Mouse (Mus musculus): ENCODE results near the gene Kctd11. TPM values are rescaled to one million over a fixed set of nuclear protein-coding genes. Genes with fewer than 3 reads are reported as not detected.

The Kctd11 gene
- polyA plus RNA-seq, 1 experiment from 2014 or later, result 3.3 TPM

DNA sequence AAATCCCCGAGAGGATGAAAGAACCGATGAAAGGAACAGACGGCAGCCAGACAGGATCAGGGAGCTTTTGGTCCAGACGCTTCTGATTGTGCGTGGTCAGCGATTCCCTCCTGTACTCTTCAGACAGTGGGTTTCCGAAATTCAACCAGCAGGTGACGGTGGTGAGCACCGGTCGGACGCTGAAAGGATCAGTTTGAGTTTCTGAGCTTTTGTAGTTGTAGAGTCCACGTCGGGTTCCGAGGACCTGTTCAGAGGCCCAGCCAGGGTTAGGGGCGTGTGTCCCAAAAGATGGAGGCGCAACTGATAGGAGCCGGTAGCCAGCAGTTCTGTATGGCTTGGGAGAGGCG lies 727 bp downstream of the Kctd11 start:
- under 1% methylated on average over 18 of the region's 18 CpGs for WGBS (ENCODE audit: insufficient replicate concordance)

DNA sequence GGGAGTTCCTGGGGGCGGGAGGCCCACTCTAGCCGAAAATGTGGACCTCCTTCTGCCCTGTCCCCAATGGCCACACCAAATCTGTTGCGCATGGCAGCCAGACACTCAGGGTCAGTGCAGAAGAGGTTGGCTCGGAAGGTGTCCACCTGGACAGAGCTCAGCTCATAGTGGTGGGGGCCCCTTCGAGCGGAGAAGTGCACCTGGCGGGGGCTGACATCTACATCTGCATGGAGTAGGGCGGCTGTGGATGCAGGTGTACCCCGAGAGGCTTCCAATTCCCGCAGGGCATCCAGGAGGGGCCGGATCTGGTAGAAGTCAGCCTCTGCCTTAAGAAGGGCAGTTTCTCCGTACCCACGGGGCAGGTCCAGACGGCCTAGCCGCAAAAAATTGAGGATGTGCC lies 1.5 kb downstream of the Kctd11 start:
- peak overlapping the region; percentile 63 for H3K4me3 ChIP-seq (ENCODE audit: low read depth, low read length)
- no peak overlapping the region for H3K27ac ChIP-seq (ENCODE audit: low read depth, low read length)
- H3K4me1 ChIP-seq (ENCODE audit: control insufficient read depth, insufficient read depth, low read length), result peaks cover 26% of the 10 kb centered on the region
- 51% methylated on average over 15 of the region's 15 CpGs for WGBS (ENCODE audit: insufficient replicate concordance)
- peak overlapping the region; percentile 79 for H3K4me2 ChIP-seq
- H3K27me3 ChIP-seq (ENCODE audit: control insufficient read depth, insufficient read depth, low read length), result no peaks in the 10 kb centered on the region
- no peaks in the 10 kb centered on the region for H3K9me3 ChIP-seq (replicated peaks; ENCODE audit: control insufficient read depth, low read length)
- no peaks in the 10 kb centered on the region for H3K36me3 ChIP-seq (ENCODE audit: control insufficient read depth, insufficient read depth, low read length)
- no peak for ATAC-seq (replicated peaks; ENCODE audit: insufficient number of reproducible peaks, low FRiP score, low TSS enrichment)
- H3K9ac ChIP-seq (ENCODE audit: low read depth, low read length), result peak overlapping the region; percentile 82

More for the DNA sequence above, 727 bp downstream of the Kctd11 start:
- peak overlapping the region; percentile 63 for H3K4me3 ChIP-seq (ENCODE audit: low read depth, low read length)
- peaks cover 30% of the 10 kb centered on the region for H3K4me1 ChIP-seq (ENCODE audit: control insufficient read depth, insufficient read depth, low read length)
- H3K9me3 ChIP-seq (replicated peaks; ENCODE audit: control insufficient read depth, low read length), result no peaks in the 10 kb centered on the region
- peak overlapping the region; percentile 82 for H3K9ac ChIP-seq (ENCODE audit: low read depth, low read length)
- H3K27ac ChIP-seq (ENCODE audit: low read depth, low read length), result peak overlapping the region; percentile 90
- H3K4me2 ChIP-seq, result peak overlapping the region; percentile 79
- no peaks in the 10 kb centered on the region for H3K27me3 ChIP-seq (ENCODE audit: control insufficient read depth, insufficient read depth, low read length)
- peak; percentile 9 for ATAC-seq (replicated peaks; ENCODE audit: insufficient number of reproducible peaks, low FRiP score, low TSS enrichment)
- H3K36me3 ChIP-seq (ENCODE audit: control insufficient read depth, insufficient read depth, low read length), result no peaks in the 10 kb centered on the region

DNA sequence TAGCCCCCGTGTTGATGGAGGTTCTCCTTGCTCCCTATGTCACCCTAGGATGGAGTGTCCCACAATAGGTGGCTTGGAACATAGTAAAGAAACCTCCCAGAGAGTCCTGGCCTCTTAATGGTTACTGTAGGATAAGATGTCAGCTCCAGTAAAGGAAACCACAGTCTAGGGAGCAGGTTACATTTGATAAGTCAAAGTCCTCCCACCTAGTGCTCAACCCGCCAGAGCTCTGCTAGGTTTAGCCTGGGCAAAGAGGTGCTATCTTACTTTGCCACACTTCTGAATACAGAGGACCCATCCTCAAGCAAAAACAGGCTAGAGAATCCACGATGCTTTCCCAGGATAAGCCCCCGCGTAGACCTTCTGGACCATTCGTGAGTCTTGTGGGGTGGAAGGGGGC lies 2.3 kb downstream of the Kctd11 start:
- ATAC-seq (replicated peaks; ENCODE audit: insufficient number of reproducible peaks, low FRiP score, low TSS enrichment), result no peak
- Histone ChIP-seq H3K4me3 (ENCODE audit: low read depth, low read length) (no peak overlapping the region), H3K27ac (ENCODE audit: low read depth, low read length) (no peak overlapping the region), H3K9me3 (replicated peaks; ENCODE audit: control insufficient read depth, low read length) (no peaks in the 10 kb centered on the region), H3K9ac (ENCODE audit: low read depth, low read length) (no peak overlapping the region), H3K27me3 (ENCODE audit: control insufficient read depth, insufficient read depth, low read length) (no peaks in the 10 kb centered on the region), H3K4me2 (peak overlapping the region; percentile 79), H3K4me1 (ENCODE audit: control insufficient read depth, insufficient read depth, low read length) (peaks cover 20% of the 10 kb centered on the region), H3K36me3 (ENCODE audit: control insufficient read depth, insufficient read depth, low read length) (no peaks in the 10 kb centered on the region)
- 75% methylated on average over 6 of the region's 6 CpGs for WGBS (ENCODE audit: insufficient replicate concordance)

DNA sequence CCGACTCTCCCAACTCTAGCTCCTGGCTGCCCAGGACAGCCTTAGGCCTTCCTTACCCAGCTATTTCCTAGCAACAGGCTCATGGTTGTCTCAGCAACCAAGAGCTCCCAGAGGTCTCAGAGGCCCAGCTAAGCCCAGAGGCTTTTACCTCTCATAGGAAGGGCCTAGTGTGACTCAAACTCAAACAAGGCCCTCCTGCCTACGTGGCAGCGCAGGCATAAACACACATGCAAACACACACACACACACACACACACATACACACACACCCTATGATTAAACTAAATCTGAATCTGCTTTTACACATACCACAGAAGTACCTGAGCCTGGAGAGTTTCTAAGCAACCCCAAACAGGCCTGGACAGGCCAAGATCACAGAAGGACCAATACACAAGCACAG lies 2.8 kb downstream of the Kctd11 start:
- H3K4me2 ChIP-seq, result peak overlapping the region; percentile 79

DNA sequence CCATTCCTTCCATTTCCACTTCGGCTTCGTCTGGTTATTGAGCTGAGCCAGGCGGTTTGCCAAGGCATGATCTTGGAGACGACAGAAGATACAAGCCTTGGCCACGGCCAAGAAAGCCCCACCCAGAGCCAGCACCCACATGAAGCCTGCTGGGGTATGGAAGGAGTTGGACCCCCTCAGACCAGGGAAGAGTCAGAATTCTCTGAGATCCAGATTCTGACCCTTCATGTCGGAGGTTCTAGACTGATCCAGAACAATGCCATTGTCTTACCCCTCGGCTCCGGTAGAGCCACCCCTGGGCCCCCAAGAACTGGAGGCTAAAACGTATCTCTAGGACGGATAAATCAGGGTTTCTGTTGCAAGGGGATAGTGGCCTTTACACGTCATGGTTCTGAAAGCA lies 3.3 kb downstream of the Kctd11 start, which contains the start of gene Tmem95:
Gene Tmem95 (minus strand): TSS at position 141 of the 400 bp plus-strand sequence.
- Histone ChIP-seq H3K9me3 (replicated peaks; ENCODE audit: control insufficient read depth, low read length) (no peaks in the 10 kb centered on the region), H3K27ac (ENCODE audit: low read depth, low read length) (no peak within 1 kb of the TSS), H3K4me1 (ENCODE audit: control insufficient read depth, insufficient read depth, low read length) (peaks cover 18% of the 10 kb centered on the region), H3K27me3 (ENCODE audit: control insufficient read depth, insufficient read depth, low read length) (no peaks in the 10 kb centered on the region), H3K36me3 (ENCODE audit: control insufficient read depth, insufficient read depth, low read length) (no peaks in the 10 kb centered on the region), H3K4me3 (ENCODE audit: low read depth, low read length) (no peak within 1 kb of the TSS), H3K4me2 (peak within 1 kb of the TSS; percentile 79), H3K9ac (ENCODE audit: low read depth, low read length) (0 out of 2 replicates have a peak within 1 kb of the TSS, but pooled peaks have one; percentile 4)
- WGBS (ENCODE audit: insufficient replicate concordance), result 84% methylated on average over 11 of the region's 11 CpGs
- ATAC-seq (replicated peaks; ENCODE audit: insufficient number of reproducible peaks, low FRiP score, low TSS enrichment), result no peak

More for the DNA sequence above, 2.8 kb downstream of the Kctd11 start:
- no peak overlapping the region for H3K27ac ChIP-seq (ENCODE audit: low read depth, low read length)
- 90% methylated on average over 3 of the region's 3 CpGs for WGBS (ENCODE audit: insufficient replicate concordance)
- H3K9me3 ChIP-seq (replicated peaks; ENCODE audit: control insufficient read depth, low read length), result no peaks in the 10 kb centered on the region
- ATAC-seq (replicated peaks; ENCODE audit: insufficient number of reproducible peaks, low FRiP score, low TSS enrichment), result no peak
- H3K36me3 ChIP-seq (ENCODE audit: control insufficient read depth, insufficient read depth, low read length), result no peaks in the 10 kb centered on the region
- H3K4me3 ChIP-seq (ENCODE audit: low read depth, low read length), result no peak overlapping the region
- H3K9ac ChIP-seq (ENCODE audit: low read depth, low read length), result no peak overlapping the region
- no peaks in the 10 kb centered on the region for H3K27me3 ChIP-seq (ENCODE audit: control insufficient read depth, insufficient read depth, low read length)
- H3K4me1 ChIP-seq (ENCODE audit: control insufficient read depth, insufficient read depth, low read length), result peaks cover 18% of the 10 kb centered on the region

DNA sequence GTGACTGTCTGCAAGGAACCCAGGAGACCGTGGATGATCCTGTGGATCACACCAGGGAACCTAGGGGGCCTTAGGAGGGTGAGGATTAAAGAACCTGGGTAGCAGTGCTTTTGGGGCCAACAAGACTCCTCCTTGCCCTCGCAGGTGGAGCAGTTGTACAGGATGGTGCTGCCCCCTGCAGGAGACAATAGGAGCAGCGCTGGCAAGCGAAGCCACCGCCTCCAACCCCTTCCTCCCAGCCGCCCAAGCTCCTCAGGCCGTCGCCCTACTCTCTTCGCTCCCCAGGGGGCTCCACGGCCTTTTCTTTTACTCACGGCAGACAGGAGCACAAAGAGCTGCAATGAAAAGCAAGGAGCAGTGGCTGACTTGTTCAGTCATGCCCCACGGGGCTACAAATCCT lies 4.3 kb downstream of the Kctd11 start:
- peak overlapping the region; percentile 44 for H3K4me2 ChIP-seq
- peaks cover 17% of the 10 kb centered on the region for H3K4me1 ChIP-seq (ENCODE audit: control insufficient read depth, insufficient read depth, low read length)
- peak overlapping the region; percentile 41; the same call in 1 of the 2 replicates for H3K27ac ChIP-seq (ENCODE audit: low read depth, low read length)
- no peaks in the 10 kb centered on the region for H3K27me3 ChIP-seq (ENCODE audit: control insufficient read depth, insufficient read depth, low read length)
- H3K9me3 ChIP-seq (replicated peaks; ENCODE audit: control insufficient read depth, low read length), result no peaks in the 10 kb centered on the region
- H3K36me3 ChIP-seq (ENCODE audit: control insufficient read depth, insufficient read depth, low read length), result no peaks in the 10 kb centered on the region
- no peak overlapping the region for H3K4me3 ChIP-seq (ENCODE audit: low read depth, low read length)
- H3K9ac ChIP-seq (ENCODE audit: low read depth, low read length), result 0 out of 2 replicates have a peak overlapping the region, but pooled peaks have one; percentile 4
- WGBS (ENCODE audit: insufficient replicate concordance), result 5% methylated on average over 12 of the region's 12 CpGs
- no peak for ATAC-seq (replicated peaks; ENCODE audit: insufficient number of reproducible peaks, low FRiP score, low TSS enrichment)

DNA sequence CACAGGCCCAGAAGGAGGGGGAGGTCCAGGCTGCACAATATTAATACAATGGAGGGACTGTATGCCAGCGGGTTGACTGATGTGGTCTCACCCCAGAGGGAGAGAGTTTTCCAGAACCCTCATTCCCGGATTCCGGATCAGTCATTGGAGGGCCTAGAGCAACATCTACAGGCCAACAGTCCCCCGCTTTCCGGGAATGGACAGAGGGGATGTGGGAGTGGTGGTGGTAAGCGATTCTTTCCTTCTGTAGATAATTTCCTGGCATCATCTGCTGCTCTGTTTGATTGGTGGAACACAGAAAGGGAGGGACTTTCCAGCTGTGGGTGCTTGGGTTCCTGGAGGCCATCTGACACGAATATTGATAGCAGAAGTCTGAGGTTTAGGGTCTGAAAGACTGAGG lies 5.0 kb downstream of the Kctd11 start:
- H3K9ac ChIP-seq (ENCODE audit: low read depth, low read length), result no peak overlapping the region

DNA sequence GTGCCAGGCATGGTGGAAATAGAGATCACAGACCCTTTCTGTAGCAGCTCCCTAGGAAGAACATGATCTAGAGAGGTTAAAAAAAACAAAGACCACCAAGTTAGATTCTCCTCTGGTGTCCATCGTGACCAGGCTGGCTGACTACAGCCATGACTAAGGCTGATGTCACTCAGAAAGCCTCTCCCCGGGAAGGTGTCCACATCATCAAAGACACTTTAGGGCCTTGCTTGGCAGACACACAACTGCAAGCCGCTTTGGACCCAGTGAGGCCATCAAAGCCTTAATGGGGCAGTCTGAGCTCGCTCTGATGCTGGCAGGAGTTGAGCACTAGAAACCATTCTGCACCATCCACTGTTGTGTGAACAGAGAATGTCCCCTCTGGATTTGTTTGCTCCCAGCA lies 8.8 kb downstream of the Kctd11 start:
- Histone ChIP-seq H3K4me1 (ENCODE audit: control insufficient read depth, insufficient read depth, low read length) (no peaks in the 10 kb centered on the region; the same call in 1 of the 2 replicates), H3K27ac (ENCODE audit: low read depth, low read length) (no peak overlapping the region), H3K36me3 (ENCODE audit: control insufficient read depth, insufficient read depth, low read length) (no peaks in the 10 kb centered on the region), H3K4me3 (ENCODE audit: low read depth, low read length) (no peak overlapping the region), H3K27me3 (ENCODE audit: control insufficient read depth, insufficient read depth, low read length) (no peaks in the 10 kb centered on the region), H3K9ac (ENCODE audit: low read depth, low read length) (no peak overlapping the region), H3K4me2 (no peak overlapping the region), H3K9me3 (replicated peaks; ENCODE audit: control insufficient read depth, low read length) (no peaks in the 10 kb centered on the region)
- no peak for ATAC-seq (replicated peaks; ENCODE audit: insufficient number of reproducible peaks, low FRiP score, low TSS enrichment)
- WGBS (ENCODE audit: insufficient replicate concordance), result 75% methylated on average over 4 of the region's 4 CpGs

More for the DNA sequence above, 5.0 kb downstream of the Kctd11 start:
- Histone ChIP-seq H3K27ac (ENCODE audit: low read depth, low read length) (peak overlapping the region; percentile 41; the same call in 1 of the 2 replicates), H3K9me3 (replicated peaks; ENCODE audit: control insufficient read depth, low read length) (no peaks in the 10 kb centered on the region), H3K4me1 (ENCODE audit: control insufficient read depth, insufficient read depth, low read length) (peaks cover 14% of the 10 kb centered on the region), H3K4me2 (peak overlapping the region; percentile 44), H3K36me3 (ENCODE audit: control insufficient read depth, insufficient read depth, low read length) (no peaks in the 10 kb centered on the region), H3K4me3 (ENCODE audit: low read depth, low read length) (no peak overlapping the region), H3K27me3 (ENCODE audit: control insufficient read depth, insufficient read depth, low read length) (no peaks in the 10 kb centered on the region)
- ATAC-seq (replicated peaks; ENCODE audit: insufficient number of reproducible peaks, low FRiP score, low TSS enrichment), result no peak; the same call in 1 of the 2 replicates
- 48% methylated on average over 7 of the region's 7 CpGs for WGBS (ENCODE audit: insufficient replicate concordance)

DNA sequence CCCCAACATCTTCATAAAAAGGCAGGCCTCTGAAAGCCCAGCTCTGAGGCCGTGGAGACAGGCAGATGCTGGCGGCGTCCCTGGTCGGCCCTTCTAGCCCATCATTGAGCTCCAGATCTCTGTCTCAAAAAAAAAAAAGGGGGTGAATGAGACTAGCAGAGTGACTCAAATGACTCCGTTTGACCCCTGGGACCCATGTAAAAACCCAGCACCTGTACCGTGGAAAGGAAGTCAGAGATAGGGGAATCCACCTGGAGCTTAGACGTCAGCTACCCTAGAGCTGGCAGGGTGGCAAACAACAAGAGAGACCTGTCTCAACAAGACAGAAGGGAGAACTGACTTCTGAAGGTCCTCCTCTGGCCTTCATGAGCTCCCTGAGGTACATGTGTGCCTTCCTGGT lies 9.4 kb downstream of the Kctd11 start:
- WGBS (ENCODE audit: insufficient replicate concordance), result 81% methylated on average over 7 of the region's 7 CpGs
- Histone ChIP-seq H3K4me3 (ENCODE audit: low read depth, low read length) (no peak overlapping the region), H3K4me2 (no peak overlapping the region), H3K27ac (ENCODE audit: low read depth, low read length) (no peak overlapping the region), H3K9me3 (replicated peaks; ENCODE audit: control insufficient read depth, low read length) (no peaks in the 10 kb centered on the region), H3K27me3 (ENCODE audit: control insufficient read depth, insufficient read depth, low read length) (no peaks in the 10 kb centered on the region), H3K4me1 (ENCODE audit: control insufficient read depth, insufficient read depth, low read length) (no peaks in the 10 kb centered on the region; the same call in 1 of the 2 replicates), H3K9ac (ENCODE audit: low read depth, low read length) (no peak overlapping the region), H3K36me3 (ENCODE audit: control insufficient read depth, insufficient read depth, low read length) (no peaks in the 10 kb centered on the region)
- no peak for ATAC-seq (replicated peaks; ENCODE audit: insufficient number of reproducible peaks, low FRiP score, low TSS enrichment)
